Comparison of ENCODE assay signal across 8 mouse cellular contexts in genomic region chrX:12006031-12006881, GRCm38 (mm10).
DNase-seq lines count a peak whose midpoint lies in the region; ATAC-seq and TF ChIP-seq lines count a peak whose summit lies in the region.

No protein-coding gene starts in this region.

- DNase-seq in brain, adult 2 months (ENCODE audit: low read depth, low spot score), result peak; percentile 86
- peak; percentile 37 for DNase-seq in fibroblast of lung, adult 2 months (ENCODE audit: low read depth)
- DNase-seq in kidney, postnatal 25 days, result peak; percentile 63 to 79
- no peak for DNase-seq in liver, embryonic 14.5 days (ENCODE audit: low read depth in 3 of 3, low spot score in 3 of 3)
- peak; percentile 75 for DNase-seq in neural tube, embryonic 10.5 days (ENCODE audit: extremely low spot score, low spot score)
- peak; percentile 73 for DNase-seq in testis, postnatal 10 days (ENCODE audit: low spot score)

- H3K4me1 ChIP-seq in heart, embryonic 16.5 days (ENCODE audit: control insufficient read depth, insufficient read depth, low read length), result peaks cover 21% of the 10 kb centered on the region
- H3K4me1 ChIP-seq in liver, embryonic 14.5 days (replicated peaks; ENCODE audit: control insufficient read depth in 2 of 2, insufficient read depth in 2 of 2, low read length in 1 of 2), result peaks cover 16 to 31% of the 10 kb centered on the region in 2 experiments

- no peaks in the 10 kb centered on the region for H3K36me3 ChIP-seq in heart, embryonic 16.5 days (ENCODE audit: control insufficient read depth, insufficient read depth)
- H3K36me3 ChIP-seq in liver, embryonic 14.5 days (replicated peaks; ENCODE audit: control insufficient read depth, insufficient read depth, low read depth), result no peaks in the 10 kb centered on the region

- ATAC-seq in CD4-positive, CD25-positive, alpha-beta regulatory T cell, adult 4 months, result peak; percentile 54
- peak; percentile 65 for ATAC-seq in heart, embryonic 16.5 days (replicated peaks; ENCODE audit: extremely low read depth, insufficient read depth, low FRiP score)
- ATAC-seq in liver, embryonic 14.5 days (ENCODE audit: insufficient read depth), result peak; percentile 27

- H3K4me3 ChIP-seq in heart, embryonic 16.5 days (ENCODE audit: low read length), result peak overlapping the region; percentile 54
- H3K4me3 ChIP-seq in liver, embryonic 14.5 days (ENCODE audit: insufficient read depth in 1 of 2, low read depth in 2 of 2, low read length in 2 of 2), result peak overlapping the region; percentile 59 to 65

- peaks cover 37% of the 10 kb centered on the region for H3K27me3 ChIP-seq in heart, embryonic 16.5 days (ENCODE audit: control insufficient read depth, insufficient read depth, low read length)
- H3K27me3 ChIP-seq in liver, embryonic 14.5 days (ENCODE audit: control insufficient read depth, insufficient read depth, low read length), result no peaks in the 10 kb centered on the region; the same call in 1 of the 2 replicates

- TF ChIP-seq CTCF in liver, embryonic 14.5 days (IDR thresholded peaks at IDR 0.05; ENCODE audit: low read depth), result no peak

- peak overlapping the region; percentile 72 for H3K9ac ChIP-seq in heart, embryonic 16.5 days (ENCODE audit: low read length)
- H3K9ac ChIP-seq in liver, embryonic 14.5 days (replicated peaks), result peak overlapping the region; percentile 81

- 3% methylated on average over 53 of the region's 57 CpGs for WGBS in heart, embryonic 16.5 days
- WGBS in liver, embryonic 14.5 days (ENCODE audit: insufficient replicate concordance), result 2% methylated on average over 44 of the region's 57 CpGs

- H3K4me2 ChIP-seq in heart, embryonic 16.5 days (ENCODE audit: low read depth, low read length), result peak overlapping the region; percentile 68
- peak overlapping the region; percentile 94 for H3K4me2 ChIP-seq in liver, embryonic 14.5 days (ENCODE audit: low read depth)

- no peaks in the 10 kb centered on the region for H3K9me3 ChIP-seq in heart, embryonic 16.5 days (replicated peaks; ENCODE audit: control insufficient read depth, low read length)
- no peaks in the 10 kb centered on the region for H3K9me3 ChIP-seq in liver, embryonic 14.5 days (ENCODE audit: control insufficient read depth, low read length)

- H3K27ac ChIP-seq in heart, embryonic 16.5 days (ENCODE audit: low read length), result peak overlapping the region; percentile 84
- peak overlapping the region; percentile 93 for H3K27ac ChIP-seq in liver, embryonic 14.5 days

- TF ChIP-seq EP300 in liver, embryonic 14.5 days (IDR thresholded peaks at IDR 0.05; ENCODE audit: low read depth), result peak; percentile 22; the same call in 1 of the 2 replicates

Comparison
In these comparisons a context has a peak if more than half of its experiments do, and no peak if none do; other contexts are left out.
1. DNase-seq: peak in brain, adult 2 months (single experiment), fibroblast of lung, adult 2 months (single experiment), kidney, postnatal 25 days (2 of 2), neural tube, embryonic 10.5 days (single experiment) and testis, postnatal 10 days (single experiment); none in liver, embryonic 14.5 days (0 of 3).
2. Peak in every context shown above with its lines, with median percentiles within 50 percentile points of each other: ATAC-seq.